Mouse (Mus musculus): Measurements from ENCODE around the gene Gch1. TPM values are rescaled to one million over a fixed set of nuclear protein-coding genes. Genes with fewer than 3 reads are reported as not detected.

Gch1 gene
- polyA plus RNA-seq, 2 experiments = 0.99 to 1.3 TPM

DNA sequence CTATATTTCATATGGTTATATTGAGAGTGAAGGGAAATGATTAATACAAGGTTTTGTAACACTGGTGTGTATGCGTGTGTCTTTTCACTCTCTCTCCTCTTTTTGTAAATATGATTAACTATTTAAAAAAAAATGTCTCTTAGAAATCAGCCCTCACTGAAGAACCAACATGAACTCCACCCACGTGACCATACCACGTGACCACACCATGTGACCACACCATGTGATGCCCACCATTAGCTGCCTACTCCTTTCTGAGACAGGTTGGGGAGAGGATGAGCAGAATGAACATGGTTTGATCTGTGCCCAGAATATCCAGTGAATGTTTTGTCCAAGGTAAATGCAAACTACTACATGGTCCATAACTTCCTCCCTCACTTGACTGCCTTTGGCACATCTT, 83.5 kb downstream of the Gch1 start:
- 95% methylated on average over 3 of the region's 3 CpGs for WGBS
- H3K9ac ChIP-seq (ENCODE audit: low read depth, low read length, severe bottlenecking) = no peak overlapping the region
- H3K4me1 ChIP-seq (ENCODE audit: control insufficient read depth, insufficient read depth, low read length) = peaks cover 5% of the 10 kb centered on the region; the same call in 1 of the 2 replicates
- H3K36me3 ChIP-seq (ENCODE audit: control insufficient read depth, insufficient read depth, low read length) = peaks cover 10% of the 10 kb centered on the region
- no peak overlapping the region for H3K4me2 ChIP-seq (replicated peaks; ENCODE audit: low read depth, low read length, severe bottlenecking)
- ATAC-seq (ENCODE audit: low FRiP score, low read depth) (no peak), DNase-seq (ENCODE audit: low spot score) (no peak)
- no peak for TF ChIP-seq POLR2A (IDR thresholded peaks at IDR 0.05; ENCODE audit: borderline replicate concordance, extremely low read depth, insufficient read depth, insufficient read length)
- no peaks in the 10 kb centered on the region for H3K9me3 ChIP-seq (ENCODE audit: control insufficient read depth, low read length)
- H3K27ac ChIP-seq (replicated peaks; ENCODE audit: low read depth, low read length) = no peak overlapping the region
- no peak overlapping the region for H3K4me3 ChIP-seq (replicated peaks; ENCODE audit: low read length)
- no peaks in the 10 kb centered on the region for H3K27me3 ChIP-seq (ENCODE audit: control insufficient read depth, insufficient read depth, low read length)

- DNase-seq (ENCODE audit: low spot score) (no peak), ATAC-seq (ENCODE audit: low FRiP score, low read depth) (no peak)
- H3K4me1 ChIP-seq (ENCODE audit: control insufficient read depth, insufficient read depth, low read length) = peaks cover 5% of the 10 kb centered on the region; the same call in 1 of the 2 replicates
- H3K27me3 ChIP-seq (ENCODE audit: control insufficient read depth, insufficient read depth, low read length) = no peaks in the 10 kb centered on the region
- no peak for TF ChIP-seq POLR2A (IDR thresholded peaks at IDR 0.05; ENCODE audit: borderline replicate concordance, extremely low read depth, insufficient read depth, insufficient read length)
- no peaks in the 10 kb centered on the region for H3K9me3 ChIP-seq (ENCODE audit: control insufficient read depth, low read length)
- 55% methylated on average over 3 of the region's 3 CpGs for WGBS
- no peak overlapping the region for H3K4me3 ChIP-seq (replicated peaks; ENCODE audit: low read length)
- H3K36me3 ChIP-seq (ENCODE audit: control insufficient read depth, insufficient read depth, low read length) = peaks cover 15% of the 10 kb centered on the region
- H3K9ac ChIP-seq (ENCODE audit: low read depth, low read length, severe bottlenecking) = no peak overlapping the region
- H3K4me2 ChIP-seq (replicated peaks; ENCODE audit: low read depth, low read length, severe bottlenecking) = no peak overlapping the region
- H3K27ac ChIP-seq (replicated peaks; ENCODE audit: low read depth, low read length) = no peak overlapping the region
These were observed 84.0 kb downstream of the Gch1 start for GRCm38 (mm10) chr14:47105174-47105557.

- Histone ChIP-seq H3K4me2 (replicated peaks; ENCODE audit: low read depth, low read length, severe bottlenecking) (peak overlapping the region; percentile 28; the same call in 1 of the 2 replicates), H3K4me1 (ENCODE audit: control insufficient read depth, insufficient read depth, low read length) (peaks cover 5% of the 10 kb centered on the region; the same call in 1 of the 2 replicates), H3K27ac (replicated peaks; ENCODE audit: low read depth, low read length) (peak overlapping the region; percentile 66), H3K36me3 (ENCODE audit: control insufficient read depth, insufficient read depth, low read length) (peaks cover 15% of the 10 kb centered on the region), H3K27me3 (ENCODE audit: control insufficient read depth, insufficient read depth, low read length) (no peaks in the 10 kb centered on the region), H3K4me3 (replicated peaks; ENCODE audit: low read length) (0 out of 2 replicates have a peak overlapping the region, but pooled peaks have one; percentile 9), H3K9me3 (ENCODE audit: control insufficient read depth, low read length) (no peaks in the 10 kb centered on the region), H3K9ac (ENCODE audit: low read depth, low read length, severe bottlenecking) (peak overlapping the region; percentile 40)
- ATAC-seq (ENCODE audit: low FRiP score, low read depth) (peak; percentile 76), DNase-seq (ENCODE audit: low spot score) (peak; percentile 75)
- no peak for TF ChIP-seq POLR2A (IDR thresholded peaks at IDR 0.05; ENCODE audit: borderline replicate concordance, extremely low read depth, insufficient read depth, insufficient read length)
- 16% methylated on average over 19 of the region's 19 CpGs for WGBS
These were observed 84.7 kb downstream of the Gch1 start for GRCm38 (mm10) chr14:47104246-47105173.

Other genes starting within 250 kb of the Gch1 start
- gene Wdhd1, start 87.4 kb upstream of the Gch1 start, polyA plus RNA-seq (2012; rRNA removed) = 22.0 and 29.6 TPM in 2 replicates
- gene Wdhd1, start 87.4 kb upstream of the Gch1 start, polyA plus RNA-seq (2014; fragmentation: Nextera tagmentation; extraction: Ambion mirVana) = 22.9 and 26.2 TPM in 2 replicates
- gene Socs4, start 87.5 kb upstream of the Gch1 start, polyA plus RNA-seq (2012; rRNA removed) = 7.5 and 7.6 TPM in 2 replicates
- gene Socs4, start 87.5 kb upstream of the Gch1 start, polyA plus RNA-seq (2014; fragmentation: Nextera tagmentation; extraction: Ambion mirVana) = 4.0 and 4.7 TPM in 2 replicates
- 62.6 and 72.1 TPM in 2 replicates for gene Mapk1ip1l, start 108.9 kb upstream of the Gch1 start, polyA plus RNA-seq (2012; rRNA removed)
- 74.6 and 76.1 TPM in 2 replicates for gene Mapk1ip1l, start 108.9 kb upstream of the Gch1 start, polyA plus RNA-seq (2014; fragmentation: Nextera tagmentation; extraction: Ambion mirVana)
- 49.4 and 53.3 TPM in 2 replicates for gene Lgals3, start 178.3 kb upstream of the Gch1 start, polyA plus RNA-seq (2012; rRNA removed)
- 84.1 and 111 TPM in 2 replicates for gene Lgals3, start 178.3 kb upstream of the Gch1 start, polyA plus RNA-seq (2014; fragmentation: Nextera tagmentation; extraction: Ambion mirVana)
- gene Dlgap5, start 229.0 kb upstream of the Gch1 start, polyA plus RNA-seq (2012; rRNA removed) = 29.3 and 37.9 TPM in 2 replicates
- gene Dlgap5, start 229.0 kb upstream of the Gch1 start, polyA plus RNA-seq (2014; fragmentation: Nextera tagmentation; extraction: Ambion mirVana) = 32.5 and 40.9 TPM in 2 replicates

All from limb, embryonic 14.5 days (tissue).